In the genomic region with DNA sequence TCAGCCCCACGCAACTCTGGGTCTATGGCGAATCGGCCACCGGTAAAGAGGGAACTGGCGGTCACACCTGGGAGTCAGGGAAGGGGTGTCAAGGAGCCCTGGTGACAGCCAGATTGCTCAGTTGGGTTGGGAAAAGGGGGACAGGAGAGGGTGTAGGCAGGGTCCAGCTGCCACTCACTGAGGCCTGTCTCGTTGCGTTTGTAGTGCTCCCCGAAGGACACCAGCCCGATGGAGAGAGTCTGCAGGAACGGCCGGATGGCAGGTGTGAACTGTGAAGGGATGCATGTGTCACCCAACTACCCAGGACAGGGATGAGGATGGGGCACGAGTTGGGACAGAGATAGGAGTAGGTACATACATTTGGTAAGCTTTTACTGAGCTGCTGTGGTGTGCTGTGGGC, we compare ENCODE assay signal across 1 mouse cellular context.
TF ChIP-seq lines count a peak whose summit lies in the region.

No protein-coding gene starts in this region.

TF ChIP-seq in MEL, 35 proteins besides CTCF, POLR2A, EP300 and RAD21:
- TF ChIP-seq GATA1 (IDR thresholded peaks at IDR 0.05; ENCODE audit: low read depth, low read length): no peak
- no peak for TF ChIP-seq RCOR1 (IDR thresholded peaks at IDR 0.05; ENCODE audit: low read depth, low read length)
- TF ChIP-seq NELFE (IDR thresholded peaks at IDR 0.05; ENCODE audit: low read depth, low read length): no peak
- TF ChIP-seq MAFK (IDR thresholded peaks at IDR 0.05; ENCODE audit: borderline replicate concordance, low read depth, low read length): no peak
- no peak for TF ChIP-seq CHD2 (IDR thresholded peaks at IDR 0.05; ENCODE audit: low read length)
